Mouse (Mus musculus): ENCODE results near the gene Evl.

The Evl gene

GRCm38 (mm10) chr12:108592866-108593265, 38.3 kb downstream of the Evl start:
- DNase-seq = no peak

GRCm38 (mm10) chr12:108600864-108601263, 46.3 kb downstream of the Evl start:
- no peak for DNase-seq

- DNase-seq = peak; percentile 34
Measured at GRCm38 (mm10) chr12:108601326-108601725, 46.8 kb downstream of the Evl start.

- no peak for DNase-seq
Measured at GRCm38 (mm10) chr12:108604546-108604945, 50.0 kb downstream of the Evl start.

- peak; percentile 56 for DNase-seq
Measured at GRCm38 (mm10) chr12:108605521-108606281, 51.2 kb downstream of the Evl start.

GRCm38 (mm10) chr12:108606321-108606720, 51.8 kb downstream of the Evl start:
- DNase-seq = peak; percentile 22

- DNase-seq = no peak
Measured at GRCm38 (mm10) chr12:108609446-108609845, 54.9 kb downstream of the Evl start.

- DNase-seq = no peak
Measured at GRCm38 (mm10) chr12:108610255-108610654, 55.7 kb downstream of the Evl start.

GRCm38 (mm10) chr12:108613081-108613480, 58.6 kb downstream of the Evl start:
- peak; percentile 38 for DNase-seq

GRCm38 (mm10) chr12:108617511-108617910, 63.0 kb downstream of the Evl start:
- DNase-seq = no peak

- DNase-seq = no peak
Measured at GRCm38 (mm10) chr12:108619853-108620416, 65.4 kb downstream of the Evl start.

GRCm38 (mm10) chr12:108622406-108622805, 67.9 kb downstream of the Evl start:
- no peak for DNase-seq

- no peak for DNase-seq
Measured at GRCm38 (mm10) chr12:108629556-108629955, 75.0 kb downstream of the Evl start.

GRCm38 (mm10) chr12:108630741-108631688, 76.5 kb downstream of the Evl start:
- DNase-seq = no peak

GRCm38 (mm10) chr12:108632501-108632900, 78.0 kb downstream of the Evl start:
- DNase-seq = no peak

- DNase-seq = no peak
Measured at GRCm38 (mm10) chr12:108634031-108634430, 79.5 kb downstream of the Evl start.

- DNase-seq = no peak
Measured at GRCm38 (mm10) chr12:108635501-108635900, 81.0 kb downstream of the Evl start.

GRCm38 (mm10) chr12:108637440-108637839, 82.9 kb downstream of the Evl start:
- no peak for DNase-seq

GRCm38 (mm10) chr12:108639126-108639525, 84.6 kb downstream of the Evl start:
- DNase-seq = no peak

GRCm38 (mm10) chr12:108642019-108642418, 87.5 kb downstream of the Evl start:
- DNase-seq = no peak

GRCm38 (mm10) chr12:108646234-108646633, 91.7 kb downstream of the Evl start:
- DNase-seq = no peak

- DNase-seq = no peak
Measured at GRCm38 (mm10) chr12:108647784-108648183, 93.3 kb downstream of the Evl start.

- DNase-seq = no peak
Measured at GRCm38 (mm10) chr12:108651053-108651660, 96.6 kb downstream of the Evl start.
